Mouse (Mus musculus) heart, embryonic 16.5 days (tissue): ENCODE measurements around the gene Sypl. TPM values are rescaled to one million over a fixed set of nuclear protein-coding genes. Genes with fewer than 3 reads are reported as not detected.
A peak's percentile ranks its signal among the peaks of the same experiment; 100 is the strongest.

Experiments
- ATAC-seq: fragments of 200-750 bp; cut with Nextera tagmentation; replicated peaks from 2 replicates; pipeline ENCODE4 v1.8.0; 2017; ENCODE audit warnings: moderate number of reproducible peaks; ENCODE audit not compliant: insufficient read depth, low FRiP score; ENCODE audit errors: extremely low read depth
- H3K27ac ChIP-seq: fragments of 300-500 bp; sonication (generic); 2 replicates; pipeline ENCODE4 v1.5.1; 2014; ENCODE audit warnings: mild to moderate bottlenecking, low read length, control low read depth, moderate library complexity
- H3K27me3 ChIP-seq: fragments of 300-500 bp; sonication (generic); 2 replicates; pipeline ENCODE4 v1.6.1; 2014; ENCODE audit warnings: low read length, mixed read lengths; ENCODE audit not compliant: control insufficient read depth, insufficient read depth
- H3K36me3 ChIP-seq: fragments of 300-500 bp; sonication (generic); 2 replicates; pipeline ENCODE4 v1.6.1; 2014; ENCODE audit not compliant: control insufficient read depth, insufficient read depth
- H3K4me1 ChIP-seq: fragments of 300-500 bp; sonication (generic); 2 replicates; pipeline ENCODE4 v1.6.1; 2014; ENCODE audit warnings: low read length, mixed read lengths; ENCODE audit not compliant: control insufficient read depth, insufficient read depth
- H3K4me2 ChIP-seq: fragments of 300-500 bp; sonication (generic); 2 replicates; pipeline ENCODE4 v1.6.1; 2014; ENCODE audit warnings: low read depth, mild to moderate bottlenecking, control low read depth, low read length
- H3K4me3 ChIP-seq: fragments of 300-500 bp; sonication (generic); 2 replicates; pipeline ENCODE4 v1.5.1; 2014; ENCODE audit warnings: mild to moderate bottlenecking, control low read depth, low read length
- H3K9ac ChIP-seq: fragments of 300-500 bp; sonication (generic); 2 replicates; pipeline ENCODE4 v1.6.1; 2014; ENCODE audit warnings: low read length, control low read depth
- H3K9me3 ChIP-seq: fragments of 300-500 bp; sonication (generic); replicated peaks from 2 replicates; pipeline ENCODE4 v1.6.1; 2016; ENCODE audit warnings: low read length; ENCODE audit not compliant: control insufficient read depth
- WGBS: fragments of 180-500 bp; shearing (Covaris S2); extraction: QIAGEN DNeasy Blood & Tissue Kit; methylation state at CpG from one replicate; pipeline ENCODE4 v1.1.7; 2014; 5-methylcytosine and 5-hydroxymethylcytosine counted together
- polyA plus RNA-seq: library from polyadenylated mRNA; unstranded; fragments of >200 nt; fragmentation: Nextera tagmentation; extraction: Ambion mirVana; gene quantifications from 2 replicates; pipeline ENCODE4 v1.2.1, GENCODE M21; 2015

Gene Sypl
- polyA plus RNA-seq, 1 experiment from 2014 or later, result 127 TPM

DNA sequence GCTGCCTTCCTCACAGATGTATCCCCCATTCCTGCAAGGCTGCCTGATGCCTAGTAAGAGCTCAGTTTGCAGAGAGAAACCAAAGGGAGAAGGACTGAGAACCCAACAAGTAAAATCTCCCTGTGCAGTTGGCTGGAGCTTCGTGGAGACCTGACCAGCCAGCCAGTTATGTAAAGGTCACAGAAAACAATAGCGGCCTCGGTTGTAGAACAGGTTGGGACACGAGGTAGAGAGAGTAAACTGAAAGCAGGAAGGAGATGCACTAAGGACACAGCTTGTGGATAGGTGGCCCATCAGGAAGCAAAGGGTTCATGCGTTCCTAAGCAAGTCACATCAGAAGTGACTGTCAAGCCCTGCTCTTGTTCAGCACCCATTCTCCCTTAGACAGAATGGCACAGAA is 52.2 kb downstream of the Sypl start:
- Histone ChIP-seq H3K9me3 (no peaks in the 10 kb centered on the region), H3K27ac (no peak overlapping the region), H3K9ac (no peak overlapping the region), H3K4me1 (peaks cover 6% of the 10 kb centered on the region), H3K36me3 (no peaks in the 10 kb centered on the region), H3K4me2 (no peak overlapping the region), H3K4me3 (no peak overlapping the region), H3K27me3 (no peaks in the 10 kb centered on the region)
- ATAC-seq, result no peak
- 80% methylated on average over 5 of the region's 5 CpGs for WGBS

DNA sequence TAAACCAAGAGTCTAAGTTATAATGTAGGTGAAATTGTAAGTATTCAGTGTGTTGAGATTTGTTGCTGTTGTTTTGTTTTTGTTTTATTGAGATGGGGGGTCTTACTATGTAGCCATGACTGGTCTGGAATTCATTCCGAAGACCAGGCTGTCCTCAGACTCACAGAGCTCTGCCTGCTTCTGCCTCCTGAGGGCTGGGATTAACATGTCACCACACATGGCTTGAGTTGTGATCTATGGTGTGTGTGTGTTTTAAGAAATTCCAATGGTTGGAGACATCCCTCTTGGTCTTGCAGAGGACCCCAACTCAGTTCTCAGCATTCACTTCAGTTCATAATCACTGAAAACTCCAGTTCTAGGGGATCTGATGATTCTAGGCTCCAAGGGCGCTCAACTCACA is 53.5 kb downstream of the Sypl start:
- Histone ChIP-seq H3K27me3 (no peaks in the 10 kb centered on the region), H3K36me3 (no peaks in the 10 kb centered on the region), H3K4me3 (no peak overlapping the region), H3K4me1 (peaks cover 6% of the 10 kb centered on the region), H3K9ac (no peak overlapping the region), H3K27ac (no peak overlapping the region), H3K9me3 (no peaks in the 10 kb centered on the region), H3K4me2 (no peak overlapping the region)
- no peak for ATAC-seq
- WGBS, result 84% methylated on average over 2 of the region's 2 CpGs

DNA sequence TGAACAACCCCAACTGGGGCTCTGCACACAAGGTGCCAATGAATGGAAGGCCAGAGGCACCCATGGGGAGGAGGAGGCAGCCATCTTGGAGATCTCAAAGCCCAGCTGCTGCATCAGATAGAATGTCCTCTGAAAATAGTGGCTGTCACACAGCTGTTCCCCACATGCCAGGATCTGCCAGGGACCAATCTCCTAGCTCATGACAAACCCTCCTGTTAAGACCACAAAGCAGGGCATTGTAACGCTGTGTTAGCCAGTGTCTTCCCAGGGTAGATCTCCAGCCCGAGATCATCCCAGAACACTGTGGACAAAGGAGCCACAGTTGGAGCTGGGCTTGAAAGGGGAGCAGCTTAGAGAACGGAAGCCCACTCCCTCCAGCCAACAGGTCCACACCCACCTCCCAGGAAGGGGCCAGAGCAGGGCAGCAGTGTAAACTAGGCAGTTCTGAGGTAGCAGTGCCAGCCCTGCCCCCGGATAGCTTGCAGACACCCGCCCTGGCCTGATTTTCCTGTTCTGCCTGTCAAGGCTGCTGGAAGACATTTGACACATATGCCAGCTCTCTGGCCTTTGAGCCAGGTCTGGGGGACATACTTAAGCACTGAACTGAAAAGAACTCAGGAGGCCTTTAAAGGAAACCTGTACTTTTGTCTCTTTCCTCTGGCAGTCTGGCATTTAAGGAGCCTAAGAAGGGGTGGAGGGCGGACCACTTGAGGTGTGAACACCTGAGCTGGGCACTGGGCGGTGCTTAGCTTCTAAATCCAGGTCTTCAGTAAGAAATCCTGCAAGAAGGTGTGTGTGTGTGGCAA is 54.8 kb downstream of the Sypl start:
- no peak overlapping the region for H3K4me2 ChIP-seq

DNA sequence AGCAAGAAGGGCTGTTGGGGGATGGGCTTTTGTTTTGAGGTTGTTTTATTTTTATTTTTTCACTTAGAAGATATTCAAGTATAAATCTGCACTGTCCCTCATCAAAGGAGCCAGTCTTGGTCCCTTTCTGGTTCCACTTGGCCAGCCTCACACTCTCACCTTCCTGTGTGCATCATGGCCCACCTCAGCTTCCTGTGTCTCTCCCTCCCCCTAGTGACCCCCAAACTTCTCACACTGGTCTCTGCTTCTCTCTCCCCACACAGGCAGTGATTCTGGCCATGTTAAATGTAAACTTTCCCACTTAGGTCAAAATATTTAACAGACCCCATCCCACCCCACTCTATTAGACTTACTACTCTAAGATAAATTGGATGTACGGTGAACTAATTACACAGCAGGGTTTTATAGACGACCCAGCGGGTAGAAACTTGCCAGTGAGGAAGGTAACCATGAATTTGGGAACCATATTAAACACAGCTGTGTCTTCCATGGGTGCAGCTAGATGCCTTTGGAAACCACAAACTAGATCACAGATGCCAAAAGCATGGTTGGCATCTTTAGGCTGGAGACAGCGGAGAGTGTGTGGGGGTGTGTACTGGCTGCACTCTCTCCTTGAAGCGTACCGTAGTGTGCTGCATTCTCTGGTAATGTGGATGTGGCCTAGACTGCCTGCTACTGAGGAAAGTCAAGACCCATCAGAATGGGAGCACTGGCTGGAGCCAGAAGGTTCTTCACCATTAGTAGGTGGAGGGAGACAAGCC is 55.7 kb downstream of the Sypl start:
- no peaks in the 10 kb centered on the region for H3K27me3 ChIP-seq
- no peak overlapping the region for H3K9ac ChIP-seq
- H3K4me2 ChIP-seq, result no peak overlapping the region
- 86% methylated on average over 6 of the region's 6 CpGs for WGBS
- no peaks in the 10 kb centered on the region for H3K9me3 ChIP-seq
- ATAC-seq, result 0 out of 2 replicates have a peak, but pooled peaks have one; percentile 6
- no peaks in the 10 kb centered on the region for H3K36me3 ChIP-seq
- H3K27ac ChIP-seq, result no peak overlapping the region
- no peak overlapping the region for H3K4me3 ChIP-seq
- peaks cover 6% of the 10 kb centered on the region for H3K4me1 ChIP-seq

More for the DNA sequence above, 54.8 kb downstream of the Sypl start:
- H3K4me3 ChIP-seq, result no peak overlapping the region
- no peak for ATAC-seq
- 57% methylated on average over 7 of the region's 7 CpGs for WGBS
- H3K27me3 ChIP-seq, result no peaks in the 10 kb centered on the region
- no peak overlapping the region for H3K27ac ChIP-seq
- H3K9ac ChIP-seq, result 0 out of 2 replicates have a peak overlapping the region, but pooled peaks have one; percentile 29
- H3K9me3 ChIP-seq, result no peaks in the 10 kb centered on the region
- H3K36me3 ChIP-seq, result no peaks in the 10 kb centered on the region
- peaks cover 6% of the 10 kb centered on the region for H3K4me1 ChIP-seq

DNA sequence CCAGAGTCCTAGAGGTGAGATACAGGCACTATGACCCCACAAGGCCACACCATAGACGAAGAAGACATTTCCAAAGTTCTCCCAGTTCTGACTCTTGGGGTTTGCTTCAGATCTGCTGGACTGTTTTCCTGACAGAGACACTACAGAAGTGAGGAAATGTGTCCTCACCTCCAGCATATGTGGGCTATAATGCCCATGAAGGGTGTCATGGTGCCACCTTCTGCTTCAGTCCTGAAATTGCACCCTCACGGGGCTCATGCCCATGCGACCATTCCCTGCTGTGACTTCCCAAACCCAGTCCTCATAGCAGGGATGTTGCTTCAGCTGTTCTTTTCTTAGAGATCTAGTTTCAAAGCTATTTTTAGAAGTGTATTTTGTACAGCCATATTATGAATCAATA is 56.3 kb downstream of the Sypl start:
- Histone ChIP-seq H3K4me2 (no peak overlapping the region), H3K4me1 (peaks cover 6% of the 10 kb centered on the region), H3K36me3 (no peaks in the 10 kb centered on the region), H3K9me3 (no peaks in the 10 kb centered on the region), H3K27ac (no peak overlapping the region), H3K9ac (no peak overlapping the region), H3K27me3 (no peaks in the 10 kb centered on the region), H3K4me3 (no peak overlapping the region)
- 37% methylated on average over 3 of the region's 3 CpGs for WGBS
- ATAC-seq, result peak; percentile 45; the same call in 1 of the 2 replicates

DNA sequence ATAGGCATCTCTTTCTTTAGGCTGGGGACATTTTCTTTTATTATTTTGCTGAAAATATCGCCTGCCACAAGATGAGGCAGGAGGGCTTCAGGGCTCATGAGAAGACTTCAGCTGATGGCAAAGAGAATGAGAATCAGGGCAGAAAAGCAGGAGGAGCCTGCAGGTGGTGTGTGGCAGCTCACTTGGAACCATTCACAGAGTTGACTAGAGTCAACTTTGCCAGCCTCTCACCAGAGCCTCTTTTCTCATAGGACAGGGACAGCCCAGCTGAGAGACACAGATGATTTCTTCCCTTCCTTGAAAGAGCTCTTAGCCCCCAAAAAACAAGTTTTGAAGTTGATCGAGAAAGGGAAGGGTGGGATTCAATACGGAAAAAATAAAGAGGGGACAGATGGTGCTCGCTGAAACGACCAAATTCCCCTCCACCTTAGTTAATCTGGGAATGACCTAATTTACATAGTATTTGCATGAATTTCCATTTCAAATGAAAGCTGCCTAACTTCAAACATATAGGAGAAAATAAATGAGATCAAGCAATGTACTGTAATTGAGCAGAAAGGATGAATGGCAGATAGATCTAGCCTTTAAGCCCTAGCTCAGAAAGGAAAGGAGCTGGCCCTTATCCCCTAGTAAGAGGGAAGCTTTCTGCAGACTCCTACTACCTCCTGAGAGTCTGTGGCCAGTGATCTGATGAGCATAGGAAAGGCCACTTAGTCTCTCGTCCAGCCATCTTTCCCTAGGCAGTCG is 60.5 kb downstream of the Sypl start:
- H3K4me2 ChIP-seq, result no peak overlapping the region
- 60% methylated on average over 7 of the region's 7 CpGs for WGBS
- H3K36me3 ChIP-seq, result no peaks in the 10 kb centered on the region
- ATAC-seq, result no peak
- no peak overlapping the region for H3K9ac ChIP-seq
- H3K9me3 ChIP-seq, result no peaks in the 10 kb centered on the region
- peaks cover 2% of the 10 kb centered on the region; the same call in 1 of the 2 replicates for H3K4me1 ChIP-seq
- no peak overlapping the region for H3K27ac ChIP-seq
- H3K4me3 ChIP-seq, result no peak overlapping the region
- H3K27me3 ChIP-seq, result no peaks in the 10 kb centered on the region

DNA sequence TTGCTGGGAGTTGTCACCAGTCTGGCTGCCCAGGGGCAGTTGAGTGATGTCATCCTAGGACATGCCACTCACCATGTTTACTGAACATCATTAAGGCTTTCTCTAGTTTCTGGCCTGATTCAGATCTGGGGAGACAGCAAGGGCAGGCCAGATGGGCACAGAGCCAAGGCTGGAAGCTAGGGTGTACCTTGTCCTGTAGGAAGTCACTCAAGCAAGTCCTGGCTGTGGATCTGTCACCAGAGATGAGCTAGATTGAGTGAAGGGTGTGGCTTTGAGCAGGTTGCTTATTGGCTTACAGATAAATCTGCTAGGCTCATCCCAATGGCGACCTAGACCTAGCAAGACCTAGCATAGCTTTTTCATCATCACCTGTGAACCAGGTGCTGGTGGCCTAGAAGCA is 61.4 kb downstream of the Sypl start:
- Histone ChIP-seq H3K27me3 (no peaks in the 10 kb centered on the region), H3K27ac (no peak overlapping the region), H3K4me2 (no peak overlapping the region), H3K4me1 (no peaks in the 10 kb centered on the region), H3K36me3 (no peaks in the 10 kb centered on the region), H3K9ac (no peak overlapping the region), H3K9me3 (no peaks in the 10 kb centered on the region), H3K4me3 (no peak overlapping the region)
- WGBS, result 50% methylated on average over 1 of the region's 1 CpGs
- no peak for ATAC-seq

DNA sequence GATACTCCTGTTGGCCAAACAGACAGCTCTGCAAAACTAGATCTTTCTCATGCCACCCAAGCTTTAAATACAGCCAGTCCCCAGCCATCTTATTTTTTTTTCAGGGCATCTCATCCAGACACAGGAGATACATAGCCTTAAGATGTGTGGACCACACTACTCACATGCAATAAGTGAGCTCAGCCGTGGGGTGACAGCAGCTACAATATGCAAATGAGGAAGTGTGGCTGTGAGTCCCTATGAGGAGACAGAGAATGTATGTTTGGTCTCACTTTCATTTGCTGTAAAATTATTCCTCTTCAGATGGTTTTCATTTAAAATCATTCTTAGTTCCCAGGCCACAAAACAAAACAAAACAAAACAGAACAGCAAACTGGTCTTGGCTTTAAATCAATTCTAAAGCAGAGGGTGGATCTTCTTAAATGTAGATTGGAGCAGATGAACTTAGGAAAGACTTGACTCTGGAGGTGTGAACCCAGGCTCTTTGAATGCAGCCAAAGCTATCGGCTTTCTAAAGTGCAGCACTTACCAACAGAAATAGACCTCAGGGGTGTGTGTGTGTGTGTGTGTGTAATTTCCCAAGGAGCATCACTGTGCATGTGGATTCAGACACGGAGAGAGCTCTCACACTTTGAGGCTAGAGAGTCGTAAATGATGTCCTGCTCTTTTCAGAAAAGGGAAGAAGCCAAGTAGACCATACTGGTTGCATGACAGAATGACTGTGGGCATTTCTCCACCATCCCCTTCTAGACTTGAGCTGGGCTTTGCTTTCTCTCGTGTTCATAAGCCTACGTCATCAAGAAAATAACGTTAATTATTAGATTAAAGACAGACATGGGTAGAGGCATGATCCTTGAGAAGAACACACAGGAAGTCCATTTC is 63.4 kb downstream of the Sypl start:
- Histone ChIP-seq H3K9me3 (no peaks in the 10 kb centered on the region), H3K9ac (no peak overlapping the region), H3K27ac (no peak overlapping the region), H3K4me2 (no peak overlapping the region), H3K4me1 (no peaks in the 10 kb centered on the region), H3K4me3 (no peak overlapping the region), H3K27me3 (no peaks in the 10 kb centered on the region), H3K36me3 (no peaks in the 10 kb centered on the region)
- no peak for ATAC-seq
- WGBS, result 58% methylated on average over 7 of the region's 7 CpGs
